Mouse (Mus musculus) testis, adult 10 weeks (tissue): ENCODE results near the gene Flnb. TPM values are rescaled to one million over a fixed set of nuclear protein-coding genes. Genes with fewer than 3 reads are reported as not detected.

Source experiments
- polyA plus RNA-seq: library from polyadenylated mRNA; stranded (reverse); fragments of 350-450 nt; fragmentation: Illumina TruSeq; extraction: RNeasy Lipid Tissue Mini Kit (QIAGEN cat#74804); gene quantifications from one replicate; pipeline ENCODE4 v1.2.3, GENCODE M21; 2014; ENCODE audit warnings: low read depth, low replicate concordance

Gene Flnb
- 2.1 TPM for polyA plus RNA-seq

GRCm38 (mm10) chr14:7817770-7818462 is at the start of gene Flnb:
Flnb (plus strand) TSS chr14:7817957.

GRCm38 (mm10) chr14:7791532-7792159 is 26.1 kb upstream of the Flnb start, which contains the start of gene Gm26661:
Gm26661 (plus strand) TSS chr14:7791587.

GRCm38 (mm10) chr14:7957049-7957448 is 139.3 kb downstream of the Flnb start, which contains the start of gene Gm45521:
Gm45521 (plus strand) TSS chr14:7957288.

GRCm38 (mm10) chr14:7994271-7994767 is 176.6 kb downstream of the Flnb start, which contains the start of gene Dnase1l3:
Dnase1l3 (minus strand) TSS chr14:7994573.

Other genes starting within 250 kb of the Flnb start
- gene Gm3558, start 249.4 kb upstream of the Flnb start, polyA plus RNA-seq = 4.6 TPM
- gene Gm10338, start 222.4 kb upstream of the Flnb start, polyA plus RNA-seq = 3.0 TPM
- gene Gm10128, start 174.0 kb upstream of the Flnb start, polyA plus RNA-seq = 0.46 TPM
- not detected for gene Gm26661, start 26.4 kb upstream of the Flnb start, polyA plus RNA-seq
- gene Gm45521, start 139.3 kb downstream of the Flnb start, polyA plus RNA-seq = 1.1 TPM
- 0.62 TPM for gene Dnase1l3, start 176.6 kb downstream of the Flnb start, polyA plus RNA-seq
- 12.3 TPM for gene Abhd6, start 184.9 kb downstream of the Flnb start, polyA plus RNA-seq